Mouse (Mus musculus) lung, embryonic 15.5 days (tissue): Measurements from ENCODE around the gene Gys2. TPM values are rescaled to one million over a fixed set of nuclear protein-coding genes. Genes with fewer than 3 reads are reported as not detected.
A peak's percentile ranks its signal among the peaks of the same experiment; 100 is the strongest.
"Not testable (repeated sequence)": the region's sequence is repeated elsewhere in the genome, so short reads cannot be mapped to it uniquely, and the experiment has no call there.

Source experiments
- ATAC-seq: fragments of 200-750 bp; cut with Nextera tagmentation; 2 replicates; pipeline ENCODE4 v1.8.0; 2017; ENCODE audit warnings: moderate number of reproducible peaks, borderline replicate concordance; ENCODE audit not compliant: low FRiP score, low TSS enrichment; ENCODE audit errors: extremely low read depth
- H3K27ac ChIP-seq: fragments of 300-500 bp; sonication (generic); 2 replicates; pipeline ENCODE4 v1.5.1; 2015; ENCODE audit warnings: moderate library complexity, mild to moderate bottlenecking, inconsistent platforms
- H3K27me3 ChIP-seq: fragments of 300-500 bp; sonication (generic); 2 replicates; pipeline ENCODE4 v1.6.1; 2015; ENCODE audit warnings: inconsistent platforms
- H3K36me3 ChIP-seq: fragments of 300-500 bp; sonication (generic); 2 replicates; pipeline ENCODE4 v1.6.1; 2015; ENCODE audit warnings: inconsistent platforms
- H3K4me1 ChIP-seq: fragments of 300-500 bp; sonication (generic); 2 replicates; pipeline ENCODE4 v1.6.1; 2015; ENCODE audit warnings: inconsistent platforms
- H3K4me2 ChIP-seq: fragments of 300-500 bp; sonication (generic); 2 replicates; pipeline ENCODE4 v1.6.1; 2015; ENCODE audit warnings: inconsistent platforms, mild to moderate bottlenecking, moderate library complexity
- H3K4me3 ChIP-seq: fragments of 300-500 bp; sonication (generic); 2 replicates; pipeline ENCODE4 v1.5.1; 2015; ENCODE audit warnings: mild to moderate bottlenecking, inconsistent platforms
- H3K9ac ChIP-seq: fragments of 300-500 bp; sonication (generic); 2 replicates; pipeline ENCODE4 v1.6.1; 2015; ENCODE audit warnings: inconsistent platforms
- H3K9me3 ChIP-seq: fragments of 300-500 bp; sonication (generic); 2 replicates; pipeline ENCODE4 v1.6.1; 2016; ENCODE audit warnings: inconsistent platforms
- WGBS: fragments of 180-500 bp; shearing (Covaris S2); methylation state at CpG from one replicate; pipeline ENCODE4 v1.1.7; 2015; 5-methylcytosine and 5-hydroxymethylcytosine counted together
- polyA plus RNA-seq: library from polyadenylated mRNA; unstranded; fragments of >200 nt; fragmentation: Nextera tagmentation; extraction: Ambion mirVana; gene quantifications from 2 replicates; pipeline ENCODE4 v1.2.1, GENCODE M21; 2015

The Gys2 gene
- polyA plus RNA-seq, result 0.10 and 0.36 TPM in 2 replicates

DNA sequence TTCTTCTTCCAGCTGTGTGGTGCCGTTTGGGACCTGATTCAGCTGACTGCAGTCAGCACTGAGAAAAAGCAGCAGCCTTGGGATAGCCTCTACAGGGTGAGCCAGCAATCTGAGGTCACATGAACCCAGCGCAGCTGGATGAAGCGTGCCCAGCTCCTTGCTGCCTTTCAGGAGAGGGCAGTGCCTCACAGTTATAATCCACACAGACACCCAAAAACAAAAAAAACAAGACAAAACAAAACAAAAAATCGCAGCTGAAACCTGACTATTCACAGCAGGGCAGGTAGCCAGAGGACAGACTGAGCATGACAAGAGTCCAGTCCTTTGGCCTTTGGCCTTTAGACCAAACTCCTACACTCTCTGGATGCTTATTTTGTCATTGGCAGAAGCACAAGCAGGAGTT, at the start of gene Gys2:
Gene Gys2, minus strand, starts transcription at position 309 of the 403 bp plus-strand sequence.
- no peaks in the 10 kb centered on the region for H3K36me3 ChIP-seq
- no peak within 1 kb of the TSS for H3K27ac ChIP-seq
- ATAC-seq, result no peak
- H3K4me2 ChIP-seq, result no peak within 1 kb of the TSS
- H3K9me3 ChIP-seq, result no peaks in the 10 kb centered on the region
- no peak within 1 kb of the TSS for H3K9ac ChIP-seq
- WGBS, result 68% methylated on average over 4 of the region's 4 CpGs
- H3K4me3 ChIP-seq, result no peak within 1 kb of the TSS
- no peaks in the 10 kb centered on the region for H3K4me1 ChIP-seq
- no peaks in the 10 kb centered on the region for H3K27me3 ChIP-seq

DNA sequence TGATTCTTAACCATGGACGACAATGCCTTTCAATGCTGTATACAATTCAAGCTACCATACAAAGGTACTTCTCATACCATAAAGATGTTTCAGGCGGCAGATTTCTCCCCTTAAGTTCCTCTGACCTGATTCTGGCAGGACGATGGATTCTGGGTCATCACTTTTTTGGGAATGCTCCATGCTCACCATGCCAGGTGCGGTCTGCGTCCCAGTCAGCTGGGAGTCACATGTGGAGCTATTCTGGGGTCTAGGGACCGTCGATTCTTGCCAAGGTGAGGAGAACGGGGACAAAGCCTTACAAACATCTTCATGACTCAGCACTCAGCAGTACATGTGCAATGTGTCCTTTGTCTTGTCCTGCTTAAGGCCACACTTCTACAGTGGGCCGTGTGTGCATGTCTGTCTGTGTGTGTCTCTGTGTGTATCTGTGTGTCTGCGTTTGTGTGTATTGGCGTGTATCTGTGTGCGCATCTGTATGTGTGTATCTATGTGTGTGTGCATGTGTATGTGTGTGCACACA, 48.7 kb upstream of the Gys2 start:
- Histone ChIP-seq H3K4me1 (no peaks in the 10 kb centered on the region), H3K9ac (no peak overlapping the region), H3K4me3 (no peak overlapping the region), H3K4me2 (no peak overlapping the region), H3K9me3 (no peaks in the 10 kb centered on the region), H3K36me3 (no peaks in the 10 kb centered on the region), H3K27ac (no peak overlapping the region), H3K27me3 (no peaks in the 10 kb centered on the region)
- WGBS, result 80% methylated on average over 12 of the region's 12 CpGs
- no peak for ATAC-seq

DNA sequence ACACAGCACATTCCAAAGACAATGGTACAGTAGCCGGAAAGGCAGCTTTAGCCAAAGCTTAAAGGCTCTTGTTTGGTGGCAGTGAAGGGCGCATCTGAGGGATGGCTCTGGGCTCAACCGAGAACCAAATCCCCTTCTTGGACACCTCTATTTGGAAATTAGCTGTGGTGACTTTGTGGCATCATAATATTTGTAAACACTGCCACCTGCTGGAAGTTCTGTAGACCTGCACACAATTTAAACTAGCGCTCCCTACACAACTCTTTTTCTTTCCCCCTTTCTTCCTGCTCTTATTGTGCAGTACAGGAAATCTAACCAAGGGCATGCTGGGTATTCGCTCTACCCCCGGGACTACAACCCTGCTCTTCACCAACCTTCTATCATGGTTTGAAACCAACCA, 46.2 kb upstream of the Gys2 start:
- no peak overlapping the region for H3K4me3 ChIP-seq
- no peaks in the 10 kb centered on the region for H3K36me3 ChIP-seq
- WGBS, result 10% methylated on average over 6 of the region's 6 CpGs
- H3K9me3 ChIP-seq, result no peaks in the 10 kb centered on the region
- no peak overlapping the region for H3K27ac ChIP-seq
- H3K27me3 ChIP-seq, result no peaks in the 10 kb centered on the region
- H3K4me2 ChIP-seq, result no peak overlapping the region
- H3K4me1 ChIP-seq, result no peaks in the 10 kb centered on the region
- no peak overlapping the region for H3K9ac ChIP-seq
- peak; percentile 68; the same call in 1 of the 2 replicates for ATAC-seq

DNA sequence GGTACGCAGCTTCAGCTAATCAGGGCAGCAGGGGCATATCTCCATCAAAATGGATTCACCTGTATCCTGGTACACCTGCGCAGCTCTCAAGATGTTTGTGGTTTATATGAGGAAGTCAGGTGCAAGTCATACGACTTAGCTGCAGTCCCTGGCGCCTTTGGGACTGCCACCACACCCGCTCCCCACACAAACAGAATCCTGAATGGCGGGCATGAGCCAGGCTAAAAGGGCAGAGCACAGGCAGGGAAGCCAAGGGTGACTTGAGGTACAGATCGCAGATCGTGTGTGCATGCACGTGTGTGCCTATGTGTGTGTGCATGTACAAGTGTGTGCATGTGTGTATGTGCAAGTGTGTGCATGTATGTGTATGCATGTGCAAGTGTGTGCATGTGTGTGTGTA, 42.5 kb upstream of the Gys2 start:
- not testable (repeated sequence) for H3K4me1 ChIP-seq, ATAC-seq, H3K4me3 ChIP-seq, H3K27ac ChIP-seq, H3K36me3 ChIP-seq, H3K9me3 ChIP-seq, H3K4me2 ChIP-seq, H3K27me3 ChIP-seq, H3K9ac ChIP-seq
- WGBS, result 68% methylated on average over 9 of the region's 9 CpGs

DNA sequence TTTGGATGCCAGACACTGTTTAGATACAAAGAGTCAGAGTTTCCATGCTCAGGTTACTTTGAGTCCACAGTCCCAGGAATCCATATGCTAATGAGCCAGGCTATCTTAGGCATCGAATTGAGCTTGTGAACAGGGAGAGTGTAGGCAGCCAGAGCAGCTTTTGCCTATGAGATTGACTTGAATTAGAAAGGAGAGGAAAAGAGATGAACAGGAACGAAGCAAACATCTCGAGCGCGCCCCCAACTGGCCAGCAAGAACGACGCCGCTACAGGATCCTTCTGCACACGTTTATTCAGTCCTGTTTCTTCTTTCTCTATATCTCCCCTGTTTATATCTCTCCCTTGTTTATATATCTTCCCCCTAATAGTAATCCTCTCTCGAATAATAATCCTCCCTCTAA, 42.0 kb upstream of the Gys2 start:
- Histone ChIP-seq H3K9me3 (no peaks in the 10 kb centered on the region), H3K4me2 (no peak overlapping the region), H3K27me3 (no peaks in the 10 kb centered on the region; the same call in 1 of the 2 replicates), H3K9ac (no peak overlapping the region), H3K27ac (no peak overlapping the region), H3K4me1 (no peaks in the 10 kb centered on the region), H3K4me3 (no peak overlapping the region), H3K36me3 (no peaks in the 10 kb centered on the region)
- no peak for ATAC-seq
- 5% methylated on average over 10 of the region's 10 CpGs for WGBS

DNA sequence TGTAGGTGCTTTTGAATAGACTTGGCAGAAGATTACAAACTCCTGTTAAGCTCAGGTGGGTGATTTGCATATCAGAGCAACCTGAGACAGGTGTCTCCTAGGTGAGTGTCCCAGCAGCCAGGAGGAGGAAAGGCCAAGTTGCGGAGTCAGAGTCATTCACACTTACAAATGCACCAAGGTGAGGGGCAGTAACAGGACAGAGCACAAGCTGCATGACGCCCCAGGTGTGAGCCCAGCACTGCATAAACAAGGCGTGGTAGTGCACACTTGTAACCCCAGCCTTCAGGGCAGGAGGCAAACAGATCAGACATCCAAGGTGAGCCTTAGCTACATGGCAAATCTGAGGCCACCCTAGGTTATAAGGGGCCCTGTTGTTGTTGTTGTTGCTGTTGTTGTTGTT, 40.0 kb upstream of the Gys2 start:
- no peak overlapping the region for H3K9ac ChIP-seq
- no peaks in the 10 kb centered on the region for H3K36me3 ChIP-seq
- H3K9me3 ChIP-seq, result no peaks in the 10 kb centered on the region
- no peak for ATAC-seq
- no peak overlapping the region for H3K4me3 ChIP-seq
- H3K27ac ChIP-seq, result no peak overlapping the region
- H3K27me3 ChIP-seq, result no peaks in the 10 kb centered on the region; the same call in 1 of the 2 replicates
- H3K4me2 ChIP-seq, result no peak overlapping the region
- peaks cover 10% of the 10 kb centered on the region for H3K4me1 ChIP-seq
- 18% methylated on average over 3 of the region's 3 CpGs for WGBS

DNA sequence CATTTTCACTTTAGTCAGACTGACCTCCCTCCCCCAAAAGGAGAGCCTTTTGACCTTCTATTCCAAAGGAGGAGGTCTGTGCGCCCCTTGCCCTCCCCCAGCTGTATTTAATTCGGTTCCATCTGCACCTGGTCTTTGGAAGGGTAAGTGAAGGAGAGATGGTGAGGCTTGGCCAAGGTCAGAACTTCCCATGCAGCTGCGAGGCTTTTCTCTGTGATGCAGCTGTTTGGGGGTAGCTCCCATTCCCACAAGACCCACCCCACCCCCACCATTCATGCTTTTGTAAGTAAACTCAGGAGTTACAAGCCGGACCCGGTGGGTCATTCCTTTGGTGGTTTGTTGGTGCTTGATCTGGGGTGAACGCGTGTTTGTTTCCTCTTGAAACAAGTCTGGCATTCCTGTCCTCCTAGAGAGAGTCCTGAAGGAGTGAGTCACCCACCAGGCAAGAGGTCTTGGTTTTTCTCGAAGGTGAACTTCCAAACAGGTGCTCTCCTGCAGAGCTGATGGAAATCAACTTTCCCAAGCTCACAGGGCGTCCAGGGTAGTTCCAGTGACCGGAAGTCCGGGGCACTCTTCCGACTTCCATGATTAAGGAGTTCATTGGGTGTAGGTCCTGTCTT, 38.7 kb upstream of the Gys2 start:
- Histone ChIP-seq H3K9ac (no peak overlapping the region), H3K27me3 (no peaks in the 10 kb centered on the region; the same call in 1 of the 2 replicates), H3K4me2 (no peak overlapping the region), H3K4me3 (no peak overlapping the region), H3K36me3 (no peaks in the 10 kb centered on the region), H3K9me3 (no peaks in the 10 kb centered on the region), H3K4me1 (peaks cover 17% of the 10 kb centered on the region), H3K27ac (no peak overlapping the region)
- ATAC-seq, result no peak
- WGBS, result 20% methylated on average over 12 of the region's 12 CpGs

DNA sequence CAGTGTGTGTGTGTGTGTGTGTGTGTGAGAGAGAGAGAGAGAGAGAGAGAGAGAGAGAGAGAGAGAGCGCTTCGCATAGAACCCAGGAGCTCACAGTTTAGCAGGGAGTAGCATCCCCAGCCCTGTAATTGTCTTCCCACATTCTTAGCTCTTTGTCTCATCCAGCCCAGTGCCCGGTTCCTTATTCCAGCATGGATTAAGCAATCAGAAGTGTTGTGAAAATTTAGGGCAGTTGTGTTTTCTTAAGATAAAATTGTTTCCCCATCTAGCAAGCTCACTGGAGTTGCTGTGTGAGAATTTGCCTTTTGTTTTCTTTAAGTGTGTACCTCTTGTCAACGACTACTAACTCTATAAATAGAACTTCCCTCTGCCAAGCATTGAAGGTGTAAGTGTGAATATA, 35.8 kb upstream of the Gys2 start:
- Histone ChIP-seq H3K9ac (no peak overlapping the region), H3K27me3 (no peaks in the 10 kb centered on the region; the same call in 1 of the 2 replicates), H3K36me3 (no peaks in the 10 kb centered on the region), H3K9me3 (no peaks in the 10 kb centered on the region), H3K27ac (no peak overlapping the region), H3K4me2 (peak overlapping the region; percentile 84; the same call in 1 of the 2 replicates), H3K4me1 (peaks cover 20% of the 10 kb centered on the region), H3K4me3 (0 out of 2 replicates have a peak overlapping the region, but pooled peaks have one; percentile 55)
- no peak for ATAC-seq
- 43% methylated on average over 4 of the region's 4 CpGs for WGBS

DNA sequence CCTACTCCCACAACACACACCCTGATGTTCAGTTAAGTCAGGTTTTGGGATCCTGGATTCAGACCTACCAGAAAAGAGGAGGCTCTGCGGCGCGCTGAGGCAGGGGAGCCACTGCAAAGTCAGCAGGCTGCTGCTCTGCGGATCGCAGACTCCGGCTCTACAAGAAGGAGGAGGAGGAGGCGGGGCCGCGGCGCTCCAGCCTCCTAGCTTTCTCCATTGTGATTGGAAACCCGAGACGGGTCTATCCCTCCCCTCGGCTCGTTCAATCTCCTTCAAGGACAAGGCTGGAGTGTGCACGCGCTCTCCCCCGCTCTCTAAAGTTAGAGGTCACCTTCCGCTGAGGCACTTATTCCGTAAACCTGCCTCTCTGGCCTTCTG, 34.9 kb upstream of the Gys2 start, which contains the start of gene Ldhb:
Gene Ldhb, minus strand, starts transcription at position 173 of the 378 bp plus-strand sequence.
- Histone ChIP-seq H3K4me3 (peak within 1 kb of the TSS; percentile 55), H3K9me3 (no peaks in the 10 kb centered on the region), H3K36me3 (no peaks in the 10 kb centered on the region), H3K27me3 (no peaks in the 10 kb centered on the region; the same call in 1 of the 2 replicates), H3K4me1 (peaks cover 20% of the 10 kb centered on the region), H3K4me2 (peak within 1 kb of the TSS; percentile 84), H3K27ac (peak within 1 kb of the TSS; percentile 69), H3K9ac (peak within 1 kb of the TSS; percentile 47)
- WGBS, result under 1% methylated on average over 19 of the region's 19 CpGs
- peak; percentile 97 for ATAC-seq

DNA sequence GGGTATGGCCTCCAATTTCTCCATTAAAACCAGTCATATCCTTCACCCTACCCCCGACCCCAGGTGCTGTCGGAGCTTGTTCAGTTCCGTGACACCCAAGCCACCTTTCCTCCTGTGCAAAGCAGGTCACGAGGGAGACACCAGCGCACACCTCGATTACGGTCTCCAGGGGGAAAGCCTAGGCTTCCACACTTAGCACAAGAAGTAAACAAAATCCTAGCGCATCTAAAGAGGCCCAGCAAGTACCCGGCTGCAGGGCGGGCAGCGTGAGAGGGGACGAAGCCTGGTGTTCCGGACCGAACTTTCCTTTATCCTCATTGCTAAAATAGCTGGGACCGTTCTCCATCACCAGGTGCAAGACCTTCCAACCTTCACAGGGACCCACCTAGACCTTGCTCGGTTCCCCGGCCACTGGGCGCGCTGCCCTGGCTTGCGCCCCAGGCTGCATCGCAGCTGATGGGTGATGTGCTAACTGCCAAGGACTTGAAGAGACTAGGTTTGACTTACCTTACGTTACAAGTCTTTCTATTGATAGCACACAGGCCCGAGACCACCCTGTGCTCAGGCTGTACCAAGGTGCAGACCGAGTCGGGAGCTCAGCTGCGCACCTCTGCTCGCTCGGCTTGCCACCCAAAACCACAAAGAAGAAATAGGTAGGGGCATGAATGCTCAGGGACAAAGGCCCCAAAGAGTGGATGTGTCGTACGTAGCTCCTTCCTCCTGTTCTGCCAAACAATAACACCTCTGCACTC, 34.3 kb upstream of the Gys2 start:
- Histone ChIP-seq H3K4me3 (peak overlapping the region; percentile 55), H3K27ac (no peak overlapping the region), H3K36me3 (no peaks in the 10 kb centered on the region), H3K4me1 (peaks cover 20% of the 10 kb centered on the region), H3K9ac (peak overlapping the region; percentile 47), H3K27me3 (no peaks in the 10 kb centered on the region; the same call in 1 of the 2 replicates), H3K9me3 (no peaks in the 10 kb centered on the region), H3K4me2 (peak overlapping the region; percentile 84)
- ATAC-seq, result peak; percentile 60
- 1% methylated on average over 30 of the region's 30 CpGs for WGBS

DNA sequence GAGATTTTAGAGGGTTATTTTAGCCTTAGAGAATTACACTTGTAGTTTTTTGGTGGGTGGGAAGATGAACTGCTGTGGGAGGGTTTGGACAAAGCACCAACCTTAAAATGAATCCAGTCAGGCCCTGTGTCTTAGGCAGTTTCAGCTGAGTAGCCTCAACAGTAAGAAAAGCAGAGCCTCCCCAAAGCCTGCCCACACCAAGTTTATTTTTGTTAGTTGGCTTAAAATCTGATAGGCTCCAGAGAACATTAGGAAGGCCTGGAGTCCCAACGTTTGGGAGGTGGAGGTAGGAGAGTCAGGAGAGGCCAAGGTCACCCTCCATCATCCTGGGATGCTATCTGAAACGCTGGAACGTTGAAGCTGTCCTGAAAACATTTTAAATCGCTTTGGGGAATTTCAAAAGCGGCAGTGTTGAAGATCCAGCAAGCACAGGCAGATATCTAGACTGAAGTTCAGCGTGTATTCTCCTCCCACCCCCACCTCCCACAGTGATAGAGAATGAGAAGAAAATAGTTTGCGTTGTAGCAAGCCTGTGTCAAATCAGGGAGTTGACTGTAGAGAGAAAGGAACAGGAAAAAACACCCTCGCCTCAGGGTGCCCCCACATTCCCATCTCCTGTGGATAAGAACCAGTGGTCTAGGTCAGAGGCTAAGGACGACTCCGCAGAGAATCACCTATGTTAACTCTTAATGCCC, 33.6 kb upstream of the Gys2 start:
- H3K4me3 ChIP-seq, result peak overlapping the region; percentile 55
- WGBS, result 6% methylated on average over 10 of the region's 10 CpGs
- peaks cover 20% of the 10 kb centered on the region for H3K4me1 ChIP-seq
- H3K9me3 ChIP-seq, result no peaks in the 10 kb centered on the region
- H3K27me3 ChIP-seq, result no peaks in the 10 kb centered on the region; the same call in 1 of the 2 replicates
- peak overlapping the region; percentile 84 for H3K4me2 ChIP-seq
- H3K9ac ChIP-seq, result peak overlapping the region; percentile 47; the same call in 1 of the 2 replicates
- H3K27ac ChIP-seq, result no peak overlapping the region
- ATAC-seq, result no peak
- H3K36me3 ChIP-seq, result no peaks in the 10 kb centered on the region
